Mouse (Mus musculus): ENCODE results near the gene Vps26b. TPM values are rescaled to one million over a fixed set of nuclear protein-coding genes. Genes with fewer than 3 reads are reported as not detected.
A peak's percentile ranks its signal among the peaks of the same experiment; 100 is the strongest.

The Vps26b gene
- 60.6 and 61.2 TPM in 2 replicates for polyA plus RNA-seq (2016; fragmentation: Nextera tagmentation; extraction: Ambion mirVana)

DNA sequence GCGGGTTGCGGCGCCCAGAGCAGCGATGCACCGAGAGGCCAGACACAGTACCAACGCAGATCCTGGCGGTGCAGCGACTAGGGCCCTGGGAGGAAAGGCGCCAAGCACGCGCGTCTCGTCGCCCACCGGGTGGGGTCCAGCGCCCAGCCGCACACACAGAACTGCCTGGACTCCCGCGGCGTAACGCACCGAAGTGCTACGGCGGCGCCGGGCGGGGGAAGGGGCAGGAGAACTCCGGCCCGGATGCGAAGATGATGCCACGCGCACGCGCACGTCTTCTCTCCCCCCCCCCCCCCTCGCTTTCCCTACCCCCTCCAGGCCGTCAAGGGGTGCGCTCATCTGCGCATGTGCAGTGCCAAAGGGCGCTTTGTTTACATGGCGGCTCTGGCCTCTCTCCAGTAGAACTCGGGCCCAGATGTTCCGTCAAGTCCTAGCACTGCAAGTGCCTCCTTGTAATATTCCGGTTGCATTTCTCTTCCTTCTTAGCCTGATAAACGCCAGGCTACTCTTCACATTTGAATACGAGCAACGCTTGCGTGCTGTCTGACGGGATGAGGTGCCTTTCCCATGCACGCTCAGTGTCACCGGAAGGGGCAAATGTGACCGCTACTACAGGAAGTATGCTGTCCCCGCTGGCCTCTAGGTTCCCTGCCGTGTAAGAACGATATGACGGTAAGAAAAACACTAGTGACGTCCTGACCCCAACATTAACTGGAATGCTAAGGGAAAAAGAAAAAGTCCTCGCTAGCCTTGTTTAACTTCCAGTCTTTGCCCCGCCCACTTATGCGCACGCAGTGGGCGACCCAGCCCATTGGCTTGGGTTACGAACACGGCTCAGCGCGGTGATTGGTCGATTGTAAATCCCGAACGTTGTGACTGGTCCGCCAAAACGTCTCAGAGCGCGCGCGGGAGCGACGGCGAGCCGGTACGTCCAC is at the start of gene Vps26b, which contains the start of gene Ncapd3:
TSS of gene Vps26b (minus strand) at position 238 of the 935 bp plus-strand sequence.
TSS of gene Ncapd3 (plus strand) at position 348 of the 935 bp plus-strand sequence.
- peak within 1 kb of the TSS; percentile 94 for H3K27ac ChIP-seq
- under 1% methylated on average over 62 of the region's 80 CpGs for WGBS
- no peaks in the 10 kb centered on the region for H3K36me3 ChIP-seq (replicated peaks)
- no peaks in the 10 kb centered on the region for H3K27me3 ChIP-seq
- peak within 1 kb of the TSS; percentile 96 for H3K9ac ChIP-seq
- ATAC-seq (ENCODE audit: low FRiP score), result peak; percentile 96
- H3K4me1 ChIP-seq, result peaks cover 46% of the 10 kb centered on the region
- H3K4me3 ChIP-seq (replicated peaks), result peak within 1 kb of the TSS; percentile 82
- peak within 1 kb of the TSS; percentile 92 for H3K4me2 ChIP-seq
- H3K9me3 ChIP-seq, result no peaks in the 10 kb centered on the region

DNA sequence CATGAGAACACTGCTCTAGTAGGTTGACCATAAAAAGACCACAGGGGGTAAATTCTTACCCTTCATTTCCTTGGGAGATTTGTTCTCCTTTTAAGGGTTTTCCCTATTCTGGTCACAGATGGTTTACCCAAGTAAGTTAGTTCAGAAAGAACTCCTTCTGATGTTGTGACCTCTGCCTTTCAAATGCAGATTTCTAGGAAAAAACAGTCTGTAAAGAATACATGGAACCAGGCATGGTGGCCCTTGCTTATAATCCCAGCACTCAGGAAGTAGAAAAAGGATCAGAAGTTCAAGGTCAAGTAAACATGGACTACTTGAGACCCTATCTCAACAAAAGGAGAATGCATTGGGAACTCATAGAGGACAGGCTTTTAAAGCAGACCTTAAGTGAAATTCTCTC is 45.9 kb upstream of the Vps26b start:
- no peaks in the 10 kb centered on the region for H3K9me3 ChIP-seq
- no peak overlapping the region for H3K4me2 ChIP-seq
- no peaks in the 10 kb centered on the region for H3K27me3 ChIP-seq
- H3K27ac ChIP-seq, result no peak overlapping the region
- H3K36me3 ChIP-seq (replicated peaks), result peaks cover 72% of the 10 kb centered on the region
- H3K9ac ChIP-seq, result no peak overlapping the region
- H3K4me1 ChIP-seq, result no peaks in the 10 kb centered on the region
- ATAC-seq (ENCODE audit: low FRiP score), result no peak
- H3K4me3 ChIP-seq (replicated peaks), result no peak overlapping the region

DNA sequence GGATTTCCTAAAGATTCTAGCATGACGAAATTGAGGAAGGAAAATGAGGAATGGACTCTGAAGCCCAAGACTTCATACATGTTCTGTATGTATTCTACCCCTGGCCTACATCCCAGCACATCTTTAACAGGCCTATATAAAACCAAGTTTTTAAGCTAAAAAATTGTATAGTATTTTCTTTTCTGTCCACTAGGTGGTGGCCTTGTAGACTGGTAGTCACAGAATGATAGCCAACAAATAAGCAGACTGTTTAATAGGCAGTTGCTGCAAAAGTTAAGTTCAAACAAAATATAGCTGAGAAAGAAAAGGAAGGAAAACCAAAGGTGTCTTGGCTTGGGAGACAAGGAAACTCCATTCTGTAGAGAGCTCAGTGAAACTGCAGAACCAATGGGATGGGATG is 44.8 kb upstream of the Vps26b start:
- no peak overlapping the region for H3K9ac ChIP-seq
- H3K4me2 ChIP-seq, result no peak overlapping the region
- H3K27ac ChIP-seq, result no peak overlapping the region
- no peaks in the 10 kb centered on the region for H3K27me3 ChIP-seq
- 80% methylated on average over 1 of the region's 1 CpGs for WGBS
- ATAC-seq (ENCODE audit: low FRiP score), result no peak
- H3K4me1 ChIP-seq, result no peaks in the 10 kb centered on the region
- peaks cover 74% of the 10 kb centered on the region for H3K36me3 ChIP-seq (replicated peaks)
- no peak overlapping the region for H3K4me3 ChIP-seq (replicated peaks)
- no peaks in the 10 kb centered on the region for H3K9me3 ChIP-seq

DNA sequence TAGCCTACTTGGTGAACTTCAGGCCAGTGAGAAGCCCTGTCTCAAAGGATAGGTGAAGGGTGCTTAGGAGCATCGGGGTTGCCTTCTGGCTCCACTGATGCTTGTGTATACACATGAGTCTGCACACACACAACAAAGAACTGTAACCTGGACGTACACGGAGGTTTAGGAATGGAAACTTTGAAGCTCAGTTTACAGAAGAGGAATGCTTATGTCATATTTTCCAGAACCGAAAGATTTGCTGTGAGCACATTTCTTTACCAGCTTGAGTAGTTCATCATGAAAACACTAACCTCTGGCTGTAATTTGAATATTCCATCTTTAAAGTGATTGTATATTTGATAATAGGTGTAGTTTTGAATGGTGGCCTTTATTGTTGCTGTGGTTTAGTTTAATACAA is 41.0 kb upstream of the Vps26b start:
- Histone ChIP-seq H3K4me2 (no peak overlapping the region), H3K4me3 (replicated peaks) (no peak overlapping the region), H3K27me3 (no peaks in the 10 kb centered on the region), H3K36me3 (replicated peaks) (peaks cover 90% of the 10 kb centered on the region), H3K9me3 (no peaks in the 10 kb centered on the region), H3K27ac (no peak overlapping the region), H3K9ac (no peak overlapping the region), H3K4me1 (no peaks in the 10 kb centered on the region)
- WGBS, result 94% methylated on average over 4 of the region's 4 CpGs
- ATAC-seq (ENCODE audit: low FRiP score), result no peak

DNA sequence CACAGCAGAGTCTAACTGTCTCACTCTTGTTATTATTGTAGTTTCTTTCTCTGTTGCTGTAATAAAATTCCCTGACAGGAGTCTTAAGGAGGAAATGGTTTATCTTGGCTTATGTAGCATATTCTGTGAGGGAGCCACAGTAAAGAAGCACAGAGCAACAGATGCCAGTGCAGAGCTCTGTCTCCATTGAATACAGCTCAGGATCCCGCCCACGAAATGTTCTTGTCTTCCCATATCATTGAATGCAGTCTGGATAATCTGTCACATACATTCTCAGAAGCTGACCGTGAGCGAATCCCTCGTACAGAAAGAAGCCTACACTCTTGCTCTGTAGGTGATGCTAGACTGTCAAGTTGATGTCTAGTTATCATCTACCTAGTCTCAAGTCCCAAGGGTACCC is 28.5 kb upstream of the Vps26b start:
- no peaks in the 10 kb centered on the region for H3K27me3 ChIP-seq
- no peak overlapping the region for H3K4me3 ChIP-seq (replicated peaks)
- WGBS, result 95% methylated on average over 5 of the region's 5 CpGs
- no peak overlapping the region for H3K27ac ChIP-seq
- H3K9me3 ChIP-seq, result no peaks in the 10 kb centered on the region
- peaks cover 90% of the 10 kb centered on the region for H3K36me3 ChIP-seq (replicated peaks)
- H3K4me1 ChIP-seq, result no peaks in the 10 kb centered on the region
- ATAC-seq (ENCODE audit: low FRiP score), result no peak
- H3K9ac ChIP-seq, result no peak overlapping the region
- H3K4me2 ChIP-seq, result no peak overlapping the region

DNA sequence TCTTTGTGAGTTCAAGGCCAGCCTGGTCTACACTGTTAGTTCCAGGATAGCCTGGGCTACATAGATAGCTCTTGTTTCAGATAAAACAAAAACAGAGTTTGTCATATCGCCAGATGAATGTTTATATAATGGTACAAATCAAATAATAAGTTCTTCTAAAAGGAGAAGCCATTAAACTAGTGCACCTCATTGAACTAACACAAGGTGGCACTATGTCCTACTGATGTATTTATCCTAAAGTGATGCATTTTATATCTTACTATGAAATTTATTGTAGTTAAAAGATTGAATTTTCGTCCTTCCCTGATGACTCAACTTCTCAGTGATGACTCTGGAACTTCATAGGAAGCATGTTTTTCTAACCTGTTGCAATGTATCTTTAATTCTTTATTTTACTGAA is 19.6 kb upstream of the Vps26b start:
- H3K27ac ChIP-seq, result no peak overlapping the region
- H3K27me3 ChIP-seq, result no peaks in the 10 kb centered on the region
- ATAC-seq (ENCODE audit: low FRiP score), result no peak
- peaks cover 89% of the 10 kb centered on the region for H3K36me3 ChIP-seq (replicated peaks)
- no peak overlapping the region for H3K4me2 ChIP-seq
- H3K4me1 ChIP-seq, result no peaks in the 10 kb centered on the region
- H3K9ac ChIP-seq, result no peak overlapping the region
- H3K9me3 ChIP-seq, result no peaks in the 10 kb centered on the region
- H3K4me3 ChIP-seq (replicated peaks), result no peak overlapping the region
- WGBS, result 90% methylated on average over 2 of the region's 2 CpGs

DNA sequence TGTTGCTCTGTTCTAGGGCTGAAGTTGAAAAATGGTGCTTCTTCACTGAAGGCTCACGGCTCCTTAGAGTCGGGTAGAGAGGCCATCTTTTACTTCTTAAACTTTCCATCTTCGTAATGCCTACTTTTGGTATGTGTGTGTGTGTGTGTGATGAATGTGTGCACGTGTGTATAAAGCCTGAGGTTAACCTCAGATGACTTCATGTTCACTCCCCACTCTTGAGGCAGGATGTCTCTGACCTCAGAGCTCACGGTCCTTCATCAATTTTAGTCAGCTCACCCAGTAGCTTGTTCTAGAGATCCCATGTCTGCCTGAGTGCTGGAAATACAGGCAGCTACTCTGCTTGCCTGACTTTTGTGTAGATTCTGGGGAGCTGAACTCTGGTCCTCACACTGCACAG is 14.0 kb upstream of the Vps26b start:
- no peak overlapping the region for H3K9ac ChIP-seq
- no peak overlapping the region for H3K4me3 ChIP-seq (replicated peaks)
- H3K4me2 ChIP-seq, result no peak overlapping the region
- no peaks in the 10 kb centered on the region for H3K27me3 ChIP-seq
- 92% methylated on average over 5 of the region's 5 CpGs for WGBS
- no peaks in the 10 kb centered on the region for H3K4me1 ChIP-seq
- no peaks in the 10 kb centered on the region for H3K9me3 ChIP-seq
- no peak for ATAC-seq (ENCODE audit: low FRiP score)
- peaks cover 94% of the 10 kb centered on the region for H3K36me3 ChIP-seq (replicated peaks)
- H3K27ac ChIP-seq, result no peak overlapping the region

DNA sequence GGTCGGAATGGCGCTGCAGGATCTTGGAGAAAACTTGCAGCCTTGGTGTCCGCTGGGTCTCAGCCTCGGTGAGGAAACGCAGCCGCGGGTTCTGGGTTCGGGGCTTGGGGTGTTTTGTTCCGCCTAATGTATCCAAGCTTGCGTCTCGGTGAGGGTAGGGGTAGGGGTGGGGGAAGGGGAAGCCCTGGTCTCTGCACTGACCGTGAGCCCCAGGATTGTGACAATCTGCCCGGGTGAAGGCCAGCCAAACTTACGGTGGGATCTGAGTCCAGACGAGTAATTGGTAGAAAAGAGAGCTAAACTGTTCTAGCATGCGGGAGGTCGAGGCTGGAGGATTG is 867 bp upstream of the Vps26b start:
- Histone ChIP-seq H3K27me3 (no peaks in the 10 kb centered on the region), H3K36me3 (replicated peaks) (no peaks in the 10 kb centered on the region), H3K4me3 (replicated peaks) (peak overlapping the region; percentile 82), H3K9ac (peak overlapping the region; percentile 76), H3K27ac (0 out of 2 replicates have a peak overlapping the region, but pooled peaks have one; percentile 36), H3K9me3 (no peaks in the 10 kb centered on the region), H3K4me1 (peaks cover 46% of the 10 kb centered on the region), H3K4me2 (peak overlapping the region; percentile 92)
- no peak for ATAC-seq (ENCODE audit: low FRiP score)
- WGBS, result under 1% methylated on average over 17 of the region's 17 CpGs

DNA sequence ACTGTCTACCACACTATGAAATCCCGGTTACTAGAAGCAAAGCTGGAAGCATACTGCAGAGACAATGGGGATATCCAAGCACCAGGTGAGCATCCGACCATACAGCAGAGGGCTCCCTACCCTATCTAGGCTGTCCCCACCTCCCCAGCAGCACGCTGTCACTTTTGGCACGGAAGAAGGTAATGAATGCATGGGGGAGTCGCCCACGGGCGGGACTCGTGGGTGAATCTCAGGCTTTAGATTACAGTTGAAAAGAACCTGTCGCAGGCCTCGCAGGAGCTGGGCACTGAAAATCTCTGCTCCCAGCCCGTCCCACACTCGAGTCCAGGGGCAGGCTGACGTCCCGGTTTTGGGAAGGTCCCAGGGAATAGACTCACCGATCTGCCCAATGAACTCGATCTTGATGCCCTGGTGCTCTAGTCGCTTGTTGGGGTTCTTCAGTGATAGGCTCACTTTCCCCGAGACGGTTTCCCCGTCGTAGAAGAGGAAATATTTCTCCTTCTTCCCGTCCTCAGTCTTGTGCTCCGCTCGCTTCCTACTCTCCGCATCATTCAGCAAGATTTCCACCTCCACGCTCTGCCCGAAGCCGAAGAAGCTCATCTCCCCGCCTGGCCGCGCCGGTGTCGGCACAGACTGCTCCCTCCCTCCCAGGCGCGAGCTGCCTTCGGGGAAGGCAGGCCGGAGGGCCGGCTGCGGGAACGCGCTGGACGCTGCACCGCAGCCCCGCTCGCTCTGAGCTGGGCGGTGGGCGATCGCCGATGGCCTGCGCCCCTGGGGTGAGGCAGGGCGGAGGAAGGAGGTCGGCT is 640 bp downstream of the Vps26b start:
- H3K27ac ChIP-seq, result peak overlapping the region; percentile 94
- H3K9me3 ChIP-seq, result no peaks in the 10 kb centered on the region
- H3K36me3 ChIP-seq (replicated peaks), result no peaks in the 10 kb centered on the region
- no peaks in the 10 kb centered on the region for H3K27me3 ChIP-seq
- peak overlapping the region; percentile 92 for H3K4me2 ChIP-seq
- peak; percentile 47; the same call in 1 of the 2 replicates for ATAC-seq (ENCODE audit: low FRiP score)
- under 1% methylated on average over 52 of the region's 52 CpGs for WGBS
- peak overlapping the region; percentile 96 for H3K9ac ChIP-seq
- peaks cover 46% of the 10 kb centered on the region for H3K4me1 ChIP-seq
- peak overlapping the region; percentile 82 for H3K4me3 ChIP-seq (replicated peaks)

DNA sequence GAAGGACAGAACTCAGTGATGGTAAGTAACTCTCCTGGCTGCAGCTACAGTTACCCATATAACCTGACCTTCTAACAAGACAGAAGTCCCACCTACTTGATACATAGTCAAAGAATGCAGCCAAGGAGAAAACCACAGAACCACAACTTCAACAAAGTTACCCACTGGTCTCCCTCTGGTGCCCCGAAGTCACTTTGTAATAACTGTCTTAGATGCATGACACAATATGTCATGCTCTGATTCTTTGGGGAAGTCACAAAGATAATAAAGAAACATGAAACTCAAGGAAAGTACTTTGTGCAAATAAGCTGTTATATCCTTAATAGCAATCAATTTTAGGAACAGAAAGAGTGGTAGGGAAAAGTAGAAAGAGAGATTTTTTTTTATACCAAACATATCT is 3.2 kb downstream of the Vps26b start:
- Histone ChIP-seq H3K36me3 (replicated peaks) (0 out of 2 replicates have a peak, but pooled peaks cover 3% of the 10 kb centered on the region), H3K27me3 (no peaks in the 10 kb centered on the region), H3K9me3 (no peaks in the 10 kb centered on the region), H3K4me2 (no peak overlapping the region; the same call in 1 of the 2 replicates), H3K27ac (no peak overlapping the region), H3K4me1 (peaks cover 37% of the 10 kb centered on the region), H3K4me3 (replicated peaks) (no peak overlapping the region), H3K9ac (no peak overlapping the region)
- WGBS, result 93% methylated on average over 1 of the region's 1 CpGs
- ATAC-seq (ENCODE audit: low FRiP score), result no peak

DNA sequence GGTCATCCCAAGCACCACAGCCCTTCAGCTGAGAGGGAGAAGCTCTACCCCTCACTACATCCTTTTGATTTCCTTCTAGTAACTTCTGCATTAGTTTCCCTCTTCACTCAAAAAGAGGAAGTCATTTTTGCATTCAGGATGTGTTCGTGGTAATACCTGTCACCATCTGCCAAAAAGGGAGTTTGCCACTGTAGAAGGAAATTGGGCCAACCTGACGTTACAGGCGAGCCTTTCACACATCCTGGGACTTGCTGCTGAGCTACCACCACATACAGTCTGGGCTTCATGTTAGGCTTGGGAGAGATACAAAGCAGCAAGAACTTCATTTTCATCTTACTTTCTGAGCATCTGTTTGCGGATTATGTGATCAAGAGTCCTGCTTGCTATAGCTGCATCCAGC is 6.2 kb downstream of the Vps26b start:
- ATAC-seq (ENCODE audit: low FRiP score), result no peak
- H3K9me3 ChIP-seq, result no peaks in the 10 kb centered on the region
- H3K36me3 ChIP-seq (replicated peaks), result peaks cover 14% of the 10 kb centered on the region
- H3K9ac ChIP-seq, result no peak overlapping the region
- no peak overlapping the region for H3K4me3 ChIP-seq (replicated peaks)
- no peaks in the 10 kb centered on the region for H3K27me3 ChIP-seq
- H3K4me1 ChIP-seq, result peaks cover 26% of the 10 kb centered on the region
- WGBS, result 92% methylated on average over 4 of the region's 4 CpGs
- H3K4me2 ChIP-seq, result no peak overlapping the region
- H3K27ac ChIP-seq, result no peak overlapping the region

DNA sequence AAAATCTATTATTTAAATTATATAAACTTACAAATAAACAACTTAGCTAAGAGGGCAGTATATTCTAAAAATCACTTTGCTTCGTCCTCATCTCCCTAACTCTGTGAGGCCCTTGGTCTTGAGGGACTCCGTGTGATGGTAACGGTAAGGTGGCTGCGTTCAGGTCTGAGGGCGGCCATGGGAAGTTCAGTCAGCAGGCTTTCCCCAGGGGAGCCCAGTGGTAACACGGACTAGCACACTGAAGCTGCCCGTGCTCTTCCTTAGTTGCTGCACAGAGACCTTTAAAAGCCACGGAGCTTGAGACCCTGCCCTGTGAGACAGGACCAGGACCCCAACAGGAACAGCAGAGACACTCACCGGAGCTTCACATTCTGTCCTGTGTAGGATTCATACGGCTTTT is 10.9 kb downstream of the Vps26b start:
- no peak for ATAC-seq (ENCODE audit: low FRiP score)
- H3K9ac ChIP-seq, result no peak overlapping the region
- H3K9me3 ChIP-seq, result no peaks in the 10 kb centered on the region
- H3K36me3 ChIP-seq (replicated peaks), result peaks cover 56% of the 10 kb centered on the region
- no peak overlapping the region for H3K4me3 ChIP-seq (replicated peaks)
- H3K27me3 ChIP-seq, result no peaks in the 10 kb centered on the region
- 94% methylated on average over 10 of the region's 10 CpGs for WGBS
- no peaks in the 10 kb centered on the region for H3K4me1 ChIP-seq
- H3K4me2 ChIP-seq, result no peak overlapping the region
- no peak overlapping the region for H3K27ac ChIP-seq

Measured in forebrain, embryonic 12.5 days (tissue).